Mouse (Mus musculus) adipose tissue, adult 10 weeks (tissue): ENCODE data around the gene Ube2g1. TPM values are rescaled to one million over a fixed set of nuclear protein-coding genes. Genes with fewer than 3 reads are reported as not detected.

Experiments used
- polyA plus RNA-seq: library from polyadenylated mRNA; stranded (reverse); fragments of 350-450 nt; fragmentation: Illumina TruSeq; extraction: RNeasy Lipid Tissue Mini Kit (QIAGEN cat#74804); gene quantifications from one replicate; pipeline ENCODE4 v1.2.3, GENCODE M21; 2014; ENCODE audit warnings: low read depth, low replicate concordance

The Ube2g1 gene
- 23.2 TPM for polyA plus RNA-seq

GRCm38 (mm10) chr11:72606694-72607407 is at the start of gene Ube2g1:
Gene Ube2g1 (plus strand): TSS chr11:72607283.

GRCm38 (mm10) chr11:72689551-72690510 is 82.7 kb downstream of the Ube2g1 start, which contains the start of gene Ankfy1:
Gene Ankfy1 (plus strand): TSS chr11:72690006.

Other genes with a start within 250 kb of the Ube2g1 start
- gene Tekt1, start 244.8 kb upstream of the Ube2g1 start, polyA plus RNA-seq = 11.9 TPM
- gene Smtnl2, start 195.6 kb upstream of the Ube2g1 start, polyA plus RNA-seq = 19.5 TPM
- gene Ggt6, start 171.8 kb upstream of the Ube2g1 start, polyA plus RNA-seq = 0.84 TPM
- gene Mybbp1a, start 165.9 kb upstream of the Ube2g1 start, polyA plus RNA-seq = 43.2 TPM
- gene Spns2, start 117.4 kb upstream of the Ube2g1 start, polyA plus RNA-seq = 18.1 TPM
- 1.2 TPM for gene Spns3, start 56.8 kb upstream of the Ube2g1 start, polyA plus RNA-seq
- 26.2 TPM for gene Ankfy1, start 82.7 kb downstream of the Ube2g1 start, polyA plus RNA-seq
- gene Cyb5d2, start 188.9 kb downstream of the Ube2g1 start, polyA plus RNA-seq = 12.0 TPM
- gene Zzef1, start 188.9 kb downstream of the Ube2g1 start, polyA plus RNA-seq = 21.9 TPM